Mouse (Mus musculus) spleen, adult 2 months (tissue): Measurements from ENCODE around the gene Slc2a13.

ENCODE experiments used
- CTCF ChIP-seq: fragments of 200-500 bp; IDR thresholded peaks from 2 replicates; pipeline ENCODE4 v1.5.1; 2011; ENCODE audit warnings: mild to moderate bottlenecking, inconsistent platforms; ENCODE audit not compliant: insufficient read depth, insufficient read length, insufficient replicate concordance; ENCODE audit errors: extremely low read depth
- POLR2A ChIP-seq: fragments of 200-500 bp; IDR thresholded peaks from 2 replicates; pipeline ENCODE4 v1.6.1; 2011; ENCODE audit warnings: low read depth, low read length, inconsistent platforms

DNA sequence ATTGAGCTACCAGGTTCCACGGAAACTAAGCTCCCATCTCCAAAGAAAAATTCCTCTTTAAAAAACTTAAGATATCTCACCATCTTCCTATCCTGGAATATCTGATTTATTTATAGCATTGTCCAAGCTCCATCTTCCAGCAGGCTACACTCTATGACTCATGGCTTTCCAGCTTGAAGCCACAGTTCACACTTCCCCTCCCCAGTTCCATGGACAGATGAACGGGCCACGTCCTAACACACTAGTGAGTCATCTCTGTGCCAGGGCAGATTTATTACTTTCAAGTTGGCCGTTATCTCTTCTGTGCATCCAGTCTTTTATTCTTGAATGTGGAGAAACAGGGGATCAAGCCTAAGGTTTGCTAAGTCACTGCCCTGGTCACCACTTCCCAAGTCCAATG is 78.0 kb downstream of the Slc2a13 start:
- TF ChIP-seq POLR2A (no peak), CTCF (no peak)
